Mouse (Mus musculus) testis, adult 10 weeks (tissue): ENCODE measurements around the gene Peg12. TPM values are rescaled to one million over a fixed set of nuclear protein-coding genes. Genes with fewer than 3 reads are reported as not detected.

ENCODE experiments used
- polyA plus RNA-seq: library from polyadenylated mRNA; stranded (reverse); fragments of 350-450 nt; fragmentation: Illumina TruSeq; extraction: RNeasy Lipid Tissue Mini Kit (QIAGEN cat#74804); gene quantifications from one replicate; pipeline ENCODE4 v1.2.3, GENCODE M21; 2014; ENCODE audit warnings: low read depth, low replicate concordance

Peg12 gene
- polyA plus RNA-seq: 0.22 TPM

DNA sequence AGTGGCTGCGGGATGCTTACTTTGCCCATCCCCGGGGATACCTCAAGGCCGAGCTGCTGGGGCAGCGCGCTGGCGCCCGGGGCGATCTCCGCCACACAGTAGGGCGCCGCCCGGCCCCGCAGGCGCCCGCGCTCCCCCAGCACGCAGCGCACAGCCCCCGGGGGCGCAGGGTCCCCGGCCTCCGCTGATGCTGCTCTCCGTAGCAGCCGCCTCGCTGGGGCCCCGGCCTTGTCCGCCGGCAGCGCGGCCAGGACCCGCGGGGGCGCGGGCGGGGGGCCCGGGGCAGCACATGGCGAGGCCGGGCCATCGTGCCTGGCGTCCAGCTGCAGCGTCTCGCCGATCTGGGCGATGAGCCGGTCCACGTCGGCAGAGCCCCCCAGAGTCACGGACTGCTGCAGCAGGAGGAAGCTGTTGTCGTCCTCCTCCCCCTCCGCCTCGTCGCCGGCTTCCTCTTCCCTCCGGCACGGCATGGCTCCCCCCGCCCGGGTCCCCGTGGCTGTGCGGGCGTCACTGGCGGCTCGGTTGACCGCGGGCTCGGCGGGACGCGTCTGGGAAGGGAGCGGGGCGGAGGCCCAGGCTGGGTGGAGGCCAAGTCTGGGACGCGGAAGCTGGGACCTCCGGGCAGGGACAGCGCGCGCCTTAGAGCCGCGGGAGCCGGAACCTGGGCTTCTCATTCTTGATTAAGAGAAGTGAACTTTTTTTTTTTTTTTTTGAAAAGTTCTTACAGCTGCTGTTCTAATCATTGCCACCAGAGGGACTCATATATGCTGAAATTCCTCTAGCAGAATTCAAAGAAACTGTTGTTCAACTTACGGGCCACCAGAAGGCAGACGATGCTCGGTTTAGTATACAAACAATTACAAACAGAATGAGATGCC, at the start of gene Peg12:
Gene Peg12, minus strand, starts transcription at position 633 of the 878 bp plus-strand sequence.

GRCm38 (mm10) chr7:62419493-62420360, 44.6 kb downstream of the Peg12 start, which contains the start of gene Mkrn3:
Gene Mkrn3 (minus strand): TSS chr7:62420139.

Other genes with a start within 250 kb of the Peg12 start
- gene Ndn, start 117.9 kb downstream of the Peg12 start, polyA plus RNA-seq: 0.95 TPM
- gene Magel2, start 87.5 kb downstream of the Peg12 start, polyA plus RNA-seq: not detected
- gene Mkrn3, start 44.4 kb downstream of the Peg12 start, polyA plus RNA-seq: 1.4 TPM